ENCODE assay signal across 13 mouse cellular contexts in the genomic region with DNA sequence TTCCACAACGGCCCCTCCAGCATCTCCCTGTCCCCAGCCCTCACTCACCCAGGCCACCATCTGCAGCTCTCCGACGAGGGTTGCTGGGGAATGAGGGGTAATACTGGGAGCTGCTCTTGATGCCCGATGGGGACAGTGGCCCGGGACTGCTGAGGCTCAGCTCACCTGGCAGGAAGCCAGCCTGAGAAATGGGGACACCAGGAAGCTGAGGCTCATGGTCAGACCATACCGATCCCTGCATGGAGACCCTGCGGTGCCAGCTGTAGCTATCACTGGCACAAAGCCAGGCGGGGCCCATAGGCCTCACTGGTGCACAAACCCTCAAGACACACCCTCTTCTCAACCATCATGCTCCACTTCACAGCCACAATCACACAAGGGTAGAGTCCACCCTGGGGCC. TPM values are rescaled to one million over a fixed set of nuclear protein-coding genes. Genes with fewer than 3 reads are reported as not detected.
DNase-seq lines count a peak whose midpoint lies in the region; ATAC-seq lines count a peak whose summit lies in the region.
"Had no signal": no experiment of that assay in that cellular context is flagged by ENCODE, and none has a peak within 500 bp of the region (broad histone marks: within the 10 kb centered on the region; RNA-seq: fewer than 3 reads in every experiment).

No protein-coding gene starts in this region.

- 91% methylated on average over 8 of the region's 8 CpGs for WGBS in kidney, embryonic 14.5 days
- WGBS in intestine, embryonic 14.5 days = 93% methylated on average over 8 of the region's 8 CpGs

- no peaks in the 10 kb centered on the region for H3K27me3 ChIP-seq in kidney, embryonic 14.5 days (ENCODE audit: control insufficient read depth, insufficient read depth, low read length)
- H3K27me3 ChIP-seq in intestine, embryonic 14.5 days (replicated peaks; ENCODE audit: control insufficient read depth, insufficient read depth, low read length) = no peaks in the 10 kb centered on the region
- H3K27me3 ChIP-seq: lung, embryonic 15.5 days had no signal

- no peak for DNase-seq in kidney, postnatal 10 days
- DNase-seq in MN1 (ENCODE audit: low spot score) = peak; percentile 41
- peak; percentile 68 for DNase-seq in cerebellum, adult 9-10 months
- DNase-seq in intestine, embryonic 14.5 days (ENCODE audit: low spot score) = no peak
- DNase-seq in thymus, postnatal 10 days (ENCODE audit: low spot score in 2 of 2) = no peak
- DNase-seq in frontal cortex, postnatal 14 days (ENCODE audit: low spot score in 2 of 2) = no peak
- DNase-seq in right cerebral cortex, postnatal 25 days = no peak
- DNase-seq: adrenal gland, adult 8-10 months; gastrocnemius, adult 2 months had no signal

- H3K27ac ChIP-seq in kidney, embryonic 14.5 days (ENCODE audit: low read depth, low read length) = no peak overlapping the region
- H3K27ac ChIP-seq in intestine, embryonic 14.5 days (ENCODE audit: low read depth) = 0 out of 2 replicates have a peak overlapping the region, but pooled peaks have one; percentile 7
- H3K27ac ChIP-seq: layer of hippocampus, adult 2 months; lung, embryonic 15.5 days had no signal

- H3K36me3 ChIP-seq in kidney, embryonic 14.5 days (ENCODE audit: control insufficient read depth, insufficient read depth, low read length) = peaks cover 84% of the 10 kb centered on the region
- H3K36me3 ChIP-seq in intestine, embryonic 14.5 days (ENCODE audit: control insufficient read depth, insufficient read depth, low read length) = peaks cover 99% of the 10 kb centered on the region

- no peak for ATAC-seq in kidney, embryonic 14.5 days (ENCODE audit: low FRiP score, low TSS enrichment)
- ATAC-seq in intestine, embryonic 14.5 days (replicated peaks; ENCODE audit: low FRiP score, low TSS enrichment, low read depth) = no peak

- H3K9ac ChIP-seq in kidney, embryonic 14.5 days (ENCODE audit: low read depth, low read length) = peak overlapping the region; percentile 4; the same call in 1 of the 2 replicates
- H3K9ac ChIP-seq in intestine, embryonic 14.5 days (ENCODE audit: low read length) = no peak overlapping the region
- H3K9ac ChIP-seq: lung, embryonic 15.5 days had no signal

- no peak overlapping the region for H3K4me2 ChIP-seq in kidney, embryonic 14.5 days (replicated peaks; ENCODE audit: low read depth, low read length)
- no peak overlapping the region for H3K4me2 ChIP-seq in intestine, embryonic 14.5 days (ENCODE audit: low read length)
- H3K4me2 ChIP-seq: lung, embryonic 15.5 days had no signal

- H3K4me1 ChIP-seq in kidney, embryonic 14.5 days (ENCODE audit: control insufficient read depth, insufficient read depth, low read length) = 0 out of 2 replicates have a peak, but pooled peaks cover 4% of the 10 kb centered on the region
- 0 out of 2 replicates have a peak, but pooled peaks cover 9% of the 10 kb centered on the region for H3K4me1 ChIP-seq in intestine, embryonic 14.5 days (replicated peaks; ENCODE audit: control insufficient read depth, insufficient read depth, low read length)

- no peaks in the 10 kb centered on the region for H3K9me3 ChIP-seq in kidney, embryonic 14.5 days (ENCODE audit: control insufficient read depth, low read length)
- no peaks in the 10 kb centered on the region for H3K9me3 ChIP-seq in intestine, embryonic 14.5 days (ENCODE audit: control insufficient read depth, low read length)
- H3K9me3 ChIP-seq: lung, embryonic 15.5 days had no signal

- no peak overlapping the region for H3K4me3 ChIP-seq in kidney, embryonic 14.5 days (ENCODE audit: low read length)
- H3K4me3 ChIP-seq in intestine, embryonic 14.5 days (ENCODE audit: low read depth, low read length) = no peak overlapping the region
- H3K4me3 ChIP-seq: gastrocnemius, adult 2 months; layer of hippocampus, adult 2 months; lung, embryonic 15.5 days; myocyte had no signal

RNA-seq across cellular contexts. Expression of gene Uqcr11, which starts 12.8 kb away (rescaled TPM):
- polyA plus RNA-seq in kidney, embryonic 14.5 days (2014; fragmentation: Nextera tagmentation; extraction: Ambion mirVana) = 806 and 1,046 TPM in 2 replicates
- 941 and 1,108 TPM in 2 replicates for polyA plus RNA-seq in intestine, embryonic 14.5 days (2014; fragmentation: Nextera tagmentation; extraction: Ambion mirVana)

RNA-seq across cellular contexts. Expression of gene Tcf3, which starts 14.0 kb away (rescaled TPM):
- polyA plus RNA-seq in kidney, embryonic 14.5 days (2014; fragmentation: Nextera tagmentation; extraction: Ambion mirVana) = 134 and 162 TPM in 2 replicates
- polyA plus RNA-seq in intestine, embryonic 14.5 days (2014; fragmentation: Nextera tagmentation; extraction: Ambion mirVana) = 106 and 114 TPM in 2 replicates

RNA-seq across cellular contexts. Expression of gene Mbd3, which starts 20.1 kb away (rescaled TPM):
- polyA plus RNA-seq in kidney, embryonic 14.5 days (2014; fragmentation: Nextera tagmentation; extraction: Ambion mirVana) = 248 and 270 TPM in 2 replicates
- polyA plus RNA-seq in intestine, embryonic 14.5 days (2014; fragmentation: Nextera tagmentation; extraction: Ambion mirVana) = 203 and 206 TPM in 2 replicates

RNA-seq across cellular contexts. Expression of gene Mex3d, which starts 32.0 kb away (rescaled TPM):
- polyA plus RNA-seq in kidney, embryonic 14.5 days (2014; fragmentation: Nextera tagmentation; extraction: Ambion mirVana) = 8.7 and 14.6 TPM in 2 replicates
- polyA plus RNA-seq in intestine, embryonic 14.5 days (2014; fragmentation: Nextera tagmentation; extraction: Ambion mirVana) = 5.3 and 6.7 TPM in 2 replicates

Comparison
In these comparisons a context has a peak if more than half of its experiments do, and no peak if none do; other contexts are left out.
1. DNase-seq: peak in MN1 (single experiment) and cerebellum, adult 9-10 months (single experiment); none in kidney, postnatal 10 days (single experiment), intestine, embryonic 14.5 days (single experiment), thymus, postnatal 10 days (0 of 2), frontal cortex, postnatal 14 days (0 of 2) and right cerebral cortex, postnatal 25 days (single experiment).